Mouse (Mus musculus): ENCODE results near the gene Spef1. TPM values are rescaled to one million over a fixed set of nuclear protein-coding genes. Genes with fewer than 3 reads are reported as not detected.
A peak's percentile ranks its signal among the peaks of the same experiment; 100 is the strongest.

Gene Spef1
- total RNA-seq, 2 experiments from 2014 or later: 10.9 to 11.0 TPM

- no peak for TF ChIP-seq CTCF (IDR thresholded peaks at IDR 0.05)
- no peak for DNase-seq (ENCODE audit: extremely low spot score in 1 of 2, low spot score in 2 of 2)
- no peak overlapping the region for H3K4me3 ChIP-seq
- H3K27ac ChIP-seq: no peak overlapping the region
- intact Hi-C loops (cut with DNase I): no loop called here
Measured at GRCm38 (mm10) chr2:131168914-131169313, 18.2 kb downstream of the Spef1 start.

DNA sequence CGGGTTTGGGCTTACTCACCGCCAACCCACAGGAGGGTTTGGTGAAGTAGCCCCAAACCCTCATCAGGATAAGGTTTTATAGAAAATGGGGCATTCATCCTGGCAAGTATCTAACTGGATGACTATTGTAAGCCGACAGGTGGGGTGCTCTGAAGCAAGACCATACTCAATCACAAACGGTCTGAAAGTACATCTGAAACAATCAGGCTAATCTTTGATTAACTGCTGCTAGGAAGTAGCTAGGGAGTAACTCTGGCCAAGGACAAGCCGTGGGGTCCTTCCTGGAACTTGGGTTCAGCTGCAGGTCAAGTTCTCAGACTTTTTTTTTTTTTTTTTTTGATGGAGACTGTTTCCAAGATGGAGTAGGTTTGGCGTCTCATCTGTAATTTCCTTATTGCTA lies 19.1 kb downstream of the Spef1 start:
- H3K4me3 ChIP-seq: no peak overlapping the region
- no peak overlapping the region for H3K27ac ChIP-seq
- no peak for DNase-seq (ENCODE audit: extremely low spot score in 1 of 2, low spot score in 2 of 2)
- intact Hi-C loops (cut with DNase I): no loop called here
- no peak for TF ChIP-seq CTCF (IDR thresholded peaks at IDR 0.05)

DNA sequence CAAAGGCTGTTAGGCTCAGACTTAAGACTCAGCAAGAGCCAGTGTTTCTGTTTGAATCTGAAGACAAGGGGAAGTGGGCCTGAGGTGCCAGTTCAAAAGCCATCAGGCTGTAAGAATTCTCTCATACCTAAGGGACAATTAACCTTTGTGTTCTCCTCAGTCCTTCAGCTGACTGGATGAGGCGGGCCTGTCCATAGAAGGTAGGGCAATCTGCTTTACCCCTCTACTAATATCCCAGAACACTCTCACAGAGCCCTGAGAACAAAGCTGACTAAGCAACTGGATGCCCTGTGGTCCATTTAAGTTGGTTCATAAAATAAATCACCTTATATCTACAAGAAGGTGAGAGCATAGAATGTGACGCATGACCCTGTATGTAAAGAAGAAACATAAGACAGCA lies 20.9 kb downstream of the Spef1 start:
- Histone ChIP-seq H3K4me3 (no peak overlapping the region), H3K27ac (no peak overlapping the region)
- TF ChIP-seq CTCF (IDR thresholded peaks at IDR 0.05): no peak
- intact Hi-C loops (cut with DNase I): no loop called here
- no peak for DNase-seq (ENCODE audit: extremely low spot score in 1 of 2, low spot score in 2 of 2)

- no peak overlapping the region for H3K27ac ChIP-seq
- intact Hi-C loops (cut with DNase I): loop anchor here (5.0 kb wide), 3 partner anchors 98 to 122 kb away; partner anchors contain the start of genes Gfra4 and Pank2
- DNase-seq (ENCODE audit: extremely low spot score in 1 of 2, low spot score in 2 of 2): no peak
- no peak overlapping the region for H3K4me3 ChIP-seq
- TF ChIP-seq CTCF (IDR thresholded peaks at IDR 0.05): no peak
Measured at GRCm38 (mm10) chr2:131163924-131164323, 23.2 kb downstream of the Spef1 start.

DNA sequence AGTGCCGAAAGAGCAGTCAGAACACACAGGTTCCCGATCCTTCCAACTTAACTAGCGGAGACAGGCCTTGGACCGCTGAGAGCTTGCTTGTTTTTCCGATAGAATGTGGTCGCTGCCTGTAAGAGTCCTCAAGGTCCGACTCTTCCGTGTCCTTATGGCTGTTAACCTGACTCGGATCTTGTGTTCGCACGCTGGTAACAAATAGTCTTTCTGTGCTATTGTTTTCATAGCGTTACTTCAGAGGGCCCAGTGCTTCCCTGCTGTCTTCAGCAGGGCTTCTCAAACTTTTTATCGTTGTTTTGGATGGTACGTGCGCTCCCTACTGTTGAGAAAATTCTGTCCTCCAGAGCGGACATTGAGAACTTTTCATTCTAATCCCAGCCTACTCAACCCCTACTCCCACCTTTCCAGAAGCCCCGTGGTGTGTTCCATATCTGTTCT lies 26.4 kb downstream of the Spef1 start:
- Histone ChIP-seq H3K27ac (peak overlapping the region; percentile 90), H3K4me3 (peak overlapping the region; percentile 72)
- intact Hi-C loops (cut with DNase I): loop anchor here (1.0 to 5.0 kb wide), 4 partner anchors 65 to 118 kb away; partner anchors contain the start of genes Gfra4 and Pank2
- TF ChIP-seq CTCF (IDR thresholded peaks at IDR 0.05): peak; percentile 48
- peak in 1 of 2 experiments; percentile 25 for DNase-seq (ENCODE audit: extremely low spot score in 1 of 2, low spot score in 2 of 2)

DNA sequence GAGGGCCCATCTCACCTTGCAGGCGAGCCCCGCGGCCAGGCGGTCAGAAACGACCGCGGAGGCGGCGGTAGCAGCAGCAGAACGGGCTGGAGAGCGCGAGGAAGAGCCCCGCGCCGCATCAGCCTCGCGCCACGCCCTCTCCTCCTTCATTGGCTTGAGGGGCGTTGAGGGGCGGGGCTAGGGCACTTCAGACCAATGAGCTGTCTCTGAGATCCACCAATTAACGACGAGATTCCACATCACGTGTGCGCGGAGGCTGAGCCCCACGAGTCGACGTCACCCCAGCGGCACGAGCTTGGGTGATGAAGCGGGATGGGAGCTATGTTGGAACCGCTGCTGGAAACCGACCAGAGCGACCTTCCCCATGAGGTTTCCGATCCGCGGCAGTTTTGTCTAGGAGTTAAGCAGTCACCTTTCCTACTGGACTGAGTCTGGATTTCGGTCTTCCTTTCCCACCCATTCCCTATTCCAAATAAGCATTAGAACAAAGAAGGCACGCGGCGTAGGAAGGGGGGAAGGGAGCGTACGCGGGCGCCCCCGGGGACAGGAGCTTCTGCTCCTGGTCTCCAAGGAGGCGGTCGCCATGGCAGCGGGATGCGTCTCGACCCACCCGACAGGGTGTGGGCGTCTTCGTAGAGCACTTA lies 27.0 kb downstream of the Spef1 start, which contains the start of gene 1700037H04Rik:
1700037H04Rik (minus strand) TSS at position 144 of the 644 bp plus-strand sequence.
- DNase-seq (ENCODE audit: extremely low spot score in 1 of 2, low spot score in 2 of 2): peak; percentile 92 to 95
- intact Hi-C loops (cut with DNase I): loop anchor here (1.0 to 5.0 kb wide), 4 partner anchors 65 to 118 kb away; partner anchors contain the start of genes Gfra4 and Pank2
- Histone ChIP-seq H3K27ac (peak within 1 kb of the TSS; percentile 90), H3K4me3 (peak within 1 kb of the TSS; percentile 72)
- TF ChIP-seq CTCF (IDR thresholded peaks at IDR 0.05): no peak

DNA sequence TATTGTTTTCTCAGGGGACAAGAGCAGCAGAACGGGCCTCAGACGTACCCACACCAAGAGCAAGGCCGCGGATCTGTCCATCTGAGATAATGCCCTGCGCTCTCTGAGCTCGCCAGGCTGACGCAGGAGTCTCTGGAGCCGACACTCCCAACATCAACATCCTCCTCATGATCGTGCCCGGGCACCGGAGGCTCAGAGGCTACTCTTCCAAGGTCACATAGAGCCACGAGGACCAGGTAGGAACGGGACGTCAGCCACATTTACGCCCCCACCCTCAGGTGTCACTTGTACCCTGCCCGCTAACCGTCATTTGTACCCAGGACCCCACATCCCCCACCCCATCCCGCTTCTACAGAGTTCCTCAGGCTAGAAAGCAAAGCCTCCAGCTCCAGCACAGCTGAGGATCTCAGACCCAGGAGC lies 27.6 kb downstream of the Spef1 start:
- H3K27ac ChIP-seq: peak overlapping the region; percentile 78
- TF ChIP-seq CTCF (IDR thresholded peaks at IDR 0.05): no peak
- peak in 1 of 2 experiments; percentile 35 for DNase-seq (ENCODE audit: extremely low spot score in 1 of 2, low spot score in 2 of 2)
- H3K4me3 ChIP-seq: peak overlapping the region; percentile 72
- intact Hi-C loops (cut with DNase I): no loop called here

- intact Hi-C loops (cut with DNase I): no loop called here
Measured at GRCm38 (mm10) chr2:131156987-131157386, 30.1 kb downstream of the Spef1 start.

GRCm38 (mm10) chr2:131154036-131154435 lies 33.0 kb downstream of the Spef1 start:
- Histone ChIP-seq H3K4me3 (no peak overlapping the region), H3K27ac (no peak overlapping the region)
- intact Hi-C loops (cut with DNase I): no loop called here
- no peak for DNase-seq (ENCODE audit: extremely low spot score in 1 of 2, low spot score in 2 of 2)
- TF ChIP-seq CTCF (IDR thresholded peaks at IDR 0.05): no peak

More at GRCm38 (mm10) chr2:131156987-131157386, 30.1 kb downstream of the Spef1 start:
- TF ChIP-seq CTCF (IDR thresholded peaks at IDR 0.05): no peak
- no peak overlapping the region for H3K4me3 ChIP-seq
- DNase-seq (ENCODE audit: extremely low spot score in 1 of 2, low spot score in 2 of 2): no peak
- no peak overlapping the region for H3K27ac ChIP-seq

DNA sequence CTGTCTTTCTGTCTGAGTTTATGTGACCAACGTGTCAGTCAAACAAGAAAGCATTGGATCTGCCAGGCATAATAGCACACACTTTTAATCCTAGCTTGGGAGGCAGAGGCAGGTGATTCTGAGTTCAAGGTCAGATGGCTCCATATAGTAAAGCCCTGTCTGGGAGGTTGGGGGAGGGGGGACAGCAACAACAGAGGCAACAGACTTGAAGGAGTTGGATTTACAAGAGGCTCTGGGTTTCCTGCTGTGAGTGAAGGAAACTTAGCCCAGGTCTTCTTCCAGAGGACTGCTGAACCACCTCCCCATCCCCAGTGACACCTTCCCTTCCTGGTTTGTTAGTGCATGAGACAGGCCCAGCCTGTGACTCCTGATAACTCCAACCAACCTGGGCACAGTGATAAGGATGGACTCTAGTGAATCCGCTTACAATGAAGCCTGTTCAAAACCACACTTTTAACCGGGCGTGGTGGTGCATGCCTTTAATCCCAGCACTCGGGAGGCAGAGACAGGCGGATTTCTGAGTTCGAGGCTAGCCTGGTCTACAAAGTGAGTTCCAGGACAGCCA lies 34.8 kb downstream of the Spef1 start:
- no peak for TF ChIP-seq CTCF (IDR thresholded peaks at IDR 0.05)
- intact Hi-C loops (cut with DNase I): no loop called here

DNA sequence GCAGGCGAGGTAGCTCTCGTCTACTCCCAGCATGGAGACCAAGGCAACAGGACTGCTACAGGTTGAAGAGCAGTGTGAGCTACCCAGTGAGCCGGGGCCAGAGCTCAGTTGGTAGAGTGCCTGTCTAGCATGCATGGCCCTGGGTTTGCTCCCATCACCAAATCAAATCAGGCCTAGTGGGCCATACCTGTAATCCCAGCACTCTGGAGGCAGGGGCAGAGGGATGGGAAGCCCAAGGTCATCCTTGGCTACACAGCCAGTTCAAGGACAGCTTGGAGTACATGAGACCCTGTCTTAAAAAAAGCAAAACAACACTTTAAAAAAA lies 37.9 kb downstream of the Spef1 start:
- Histone ChIP-seq H3K27ac (no peak overlapping the region), H3K4me3 (no peak overlapping the region)
- intact Hi-C loops (cut with DNase I): no loop called here
- DNase-seq (ENCODE audit: extremely low spot score in 1 of 2, low spot score in 2 of 2): no peak
- TF ChIP-seq CTCF (IDR thresholded peaks at IDR 0.05): no peak

More for the DNA sequence above, 34.8 kb downstream of the Spef1 start:
- H3K4me3 ChIP-seq: no peak overlapping the region
- DNase-seq (ENCODE audit: extremely low spot score in 1 of 2, low spot score in 2 of 2): no peak
- no peak overlapping the region for H3K27ac ChIP-seq

- intact Hi-C loops (cut with DNase I): no loop called here
- DNase-seq (ENCODE audit: extremely low spot score in 1 of 2, low spot score in 2 of 2): no peak
- TF ChIP-seq CTCF (IDR thresholded peaks at IDR 0.05): no peak
Measured at GRCm38 (mm10) chr2:131148353-131149253, 38.5 kb downstream of the Spef1 start.

More at GRCm38 (mm10) chr2:131148353-131149253, 38.5 kb downstream of the Spef1 start:
- H3K4me3 ChIP-seq: no peak overlapping the region
- H3K27ac ChIP-seq: no peak overlapping the region

All from left cerebral cortex, adult 2 months (tissue).